Mouse (Mus musculus) liver, adult (tissue): ENCODE data around the gene Ntf5.

Source experiments
- GATA4 ChIP-seq: IDR thresholded peaks from 2 replicates; pipeline ENCODE4 v1.6.1; 2014; ENCODE audit warnings: mild to moderate bottlenecking, low read length; ENCODE audit not compliant: insufficient replicate concordance

Ntf5 gene

DNA sequence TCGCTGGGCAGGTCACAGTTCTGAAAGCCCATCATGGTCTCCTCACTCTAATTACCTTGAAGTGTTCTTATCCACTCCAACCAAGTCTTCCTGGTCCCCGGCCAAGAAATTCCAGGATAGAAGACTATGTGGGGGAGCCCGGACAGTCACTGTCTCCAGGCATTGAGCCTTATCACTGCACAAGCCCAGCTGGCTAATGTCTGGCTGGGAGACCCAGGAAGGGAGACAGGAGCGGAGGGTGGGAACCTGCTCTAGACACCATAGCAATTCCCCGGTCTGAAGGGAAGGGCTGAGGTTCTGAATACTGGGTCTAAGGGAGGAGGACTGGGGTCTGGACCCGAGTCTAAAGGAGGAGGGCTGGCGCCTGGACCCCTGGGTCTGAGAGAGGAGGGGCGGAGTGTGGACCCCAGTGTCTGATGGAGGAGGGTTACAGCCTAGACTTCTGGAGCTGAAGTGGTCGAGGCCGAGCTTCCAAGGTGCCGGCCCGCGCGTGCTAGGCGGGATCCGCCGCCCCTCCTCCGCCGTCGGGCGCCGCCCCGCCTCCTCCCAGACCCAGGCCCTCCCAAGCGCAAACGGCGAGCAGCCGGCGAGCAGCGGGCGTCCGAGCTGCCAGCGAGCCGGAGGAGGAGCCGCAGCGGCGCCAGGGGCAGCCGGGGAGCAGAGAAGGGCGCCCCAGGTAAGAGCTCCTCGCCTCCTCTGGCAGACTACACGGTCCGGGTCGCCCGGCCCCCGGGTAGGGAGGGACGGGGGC, at the start of gene Ntf5:
Ntf5 (plus strand) TSS at position 583 of the 751 bp plus-strand sequence.
- no peak for TF ChIP-seq GATA4

- no peak for TF ChIP-seq GATA4
Observed at GRCm38 (mm10) chr7:45363983-45364382, 49.5 kb upstream of the Ntf5 start.

DNA sequence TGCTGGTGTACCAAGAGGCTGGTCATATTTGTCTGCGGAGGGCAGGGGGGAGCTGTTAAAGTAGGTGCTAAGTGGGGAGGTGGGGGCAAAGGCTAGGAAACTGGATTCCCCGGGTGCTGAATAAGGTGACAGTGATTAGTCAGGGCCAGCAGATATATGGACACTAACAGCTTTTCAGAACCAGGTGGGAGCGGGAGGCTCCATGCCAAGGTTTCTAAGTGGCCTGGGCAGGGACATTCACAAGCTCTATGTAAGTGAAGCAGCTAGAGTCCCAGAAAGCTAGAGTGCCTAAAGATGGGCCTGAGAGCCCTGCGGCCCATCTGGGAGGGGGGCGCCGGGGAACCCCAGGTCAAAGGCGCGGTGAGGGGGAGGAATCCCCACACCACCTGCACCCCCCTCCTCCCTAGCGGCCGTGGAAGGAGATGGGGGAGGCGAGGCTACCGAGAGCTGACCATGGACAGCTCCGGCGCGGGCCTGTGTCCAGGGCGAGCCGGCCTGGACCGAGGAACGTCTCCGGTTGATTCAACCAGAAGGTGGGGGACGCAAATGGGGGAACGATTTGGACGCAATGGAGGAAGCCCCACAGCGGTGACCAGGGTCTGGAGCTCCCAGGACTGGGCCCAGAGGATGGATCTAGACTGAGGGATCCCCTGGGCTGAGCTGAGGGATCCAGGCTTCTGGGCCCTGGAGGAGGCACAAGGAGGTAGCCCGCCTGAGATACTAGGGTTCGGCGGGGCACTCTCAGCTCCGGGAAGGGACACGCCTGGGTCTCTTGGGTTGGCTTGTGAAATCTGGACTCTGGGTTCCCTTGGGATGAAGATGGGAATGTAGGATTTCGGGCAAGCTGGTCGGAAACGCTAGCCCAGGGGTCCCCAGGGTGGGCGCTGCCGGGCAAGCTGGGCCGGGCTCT, 47.5 kb upstream of the Ntf5 start:
- TF ChIP-seq GATA4 = no peak

- no peak for TF ChIP-seq GATA4
Observed at GRCm38 (mm10) chr7:45366652-45367019, 46.9 kb upstream of the Ntf5 start, which contains the start of gene Ppfia3. Gene Ppfia3 (minus strand): TSS chr7:45367019.

GRCm38 (mm10) chr7:45367020-45367880, 46.2 kb upstream of the Ntf5 start:
- TF ChIP-seq GATA4 = no peak

DNA sequence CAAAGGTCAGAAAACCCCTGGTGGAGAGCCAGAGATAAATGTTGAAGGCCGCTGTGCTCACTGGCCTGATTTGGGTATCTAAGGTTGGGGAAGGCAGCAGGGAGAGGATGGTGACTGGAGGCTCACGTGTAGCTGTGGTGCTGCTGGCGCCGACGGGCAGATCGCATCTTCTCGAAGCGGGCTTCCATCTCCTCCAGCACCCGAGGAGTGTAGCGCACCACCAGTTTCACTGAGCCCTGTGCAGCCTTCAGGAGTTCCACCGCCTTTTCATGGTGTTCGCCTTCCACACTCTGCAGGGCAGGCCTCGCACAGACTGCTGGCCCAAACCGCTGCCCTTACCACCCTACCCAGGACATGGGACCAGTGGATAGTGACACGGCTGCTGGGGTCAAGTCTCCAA, 45.3 kb upstream of the Ntf5 start:
- no peak for TF ChIP-seq GATA4

- TF ChIP-seq GATA4 = no peak
Observed at GRCm38 (mm10) chr7:45369022-45369745, 44.3 kb upstream of the Ntf5 start.

GRCm38 (mm10) chr7:45369836-45370474, 43.5 kb upstream of the Ntf5 start:
- TF ChIP-seq GATA4 = no peak

GRCm38 (mm10) chr7:45370475-45371311, 42.8 kb upstream of the Ntf5 start, which contains the start of gene Lin7b:
Gene Lin7b (minus strand): TSS chr7:45370583.
- no peak for TF ChIP-seq GATA4

- no peak for TF ChIP-seq GATA4
Observed at GRCm38 (mm10) chr7:45372371-45372770, 41.1 kb upstream of the Ntf5 start.

DNA sequence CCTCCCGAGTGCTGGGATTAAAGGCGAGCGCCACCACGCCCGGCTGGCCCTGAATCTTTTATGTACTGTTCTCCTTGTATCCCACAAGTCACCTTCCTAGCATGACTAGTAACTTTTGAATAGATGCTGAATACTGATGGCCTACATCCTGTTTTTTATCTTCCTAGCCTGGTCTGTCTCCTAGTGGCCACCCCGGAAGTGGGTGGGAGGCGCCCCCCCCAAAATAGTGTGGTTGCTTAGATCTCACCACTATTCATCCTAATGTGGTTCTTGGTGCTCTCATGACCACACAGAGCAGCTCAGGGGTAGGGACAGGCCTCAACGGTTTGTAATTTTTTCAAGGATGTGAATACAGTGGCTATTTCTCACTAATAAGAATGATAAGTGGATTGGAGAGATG, 38.9 kb upstream of the Ntf5 start:
- no peak for TF ChIP-seq GATA4

- no peak for TF ChIP-seq GATA4
Observed at GRCm38 (mm10) chr7:45376057-45376456, 37.4 kb upstream of the Ntf5 start.

DNA sequence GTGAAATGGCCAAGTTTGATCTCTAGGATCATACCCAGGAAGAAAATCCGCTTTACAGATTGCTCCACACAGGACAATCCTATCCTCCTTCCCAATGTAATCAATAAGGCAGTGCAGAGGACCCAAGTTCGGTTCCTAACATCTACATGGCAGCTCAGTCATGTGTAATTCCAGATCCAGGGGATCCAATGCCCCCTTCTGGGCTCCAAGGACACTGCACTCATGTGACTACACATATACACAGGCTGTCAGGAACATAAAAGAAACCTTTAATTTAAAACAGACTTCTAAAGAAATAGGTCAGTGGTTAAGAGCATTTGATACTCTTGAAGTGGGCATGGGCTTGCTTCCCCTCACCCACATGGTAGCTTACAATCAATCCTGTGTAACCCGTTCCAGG, 27.4 kb upstream of the Ntf5 start:
- TF ChIP-seq GATA4 = no peak
